Mouse (Mus musculus): ENCODE results near the gene Zc3h4.

GRCm38 (mm10) chr7:16415426-16415825, 14.7 kb downstream of the Zc3h4 start:
- TF ChIP-seq TAL1 (IDR thresholded peaks at IDR 0.05; ENCODE audit: low read length), result no peak
- no peak for TF ChIP-seq GATA1 (IDR thresholded peaks at IDR 0.05; ENCODE audit: low read length)

Data from erythroblast, embryonic 14.5 days (primary cell).